Mouse (Mus musculus) kidney, embryonic 16.5 days (tissue): Measurements from ENCODE around the gene Katnal1. TPM values are rescaled to one million over a fixed set of nuclear protein-coding genes. Genes with fewer than 3 reads are reported as not detected.
A peak's percentile ranks its signal among the peaks of the same experiment; 100 is the strongest.

Experiments
- ATAC-seq: fragments of 200-750 bp; cut with Nextera tagmentation; 2 replicates; pipeline ENCODE4 v1.8.0; 2017; ENCODE audit warnings: moderate TSS enrichment; ENCODE audit not compliant: low FRiP score, low TSS enrichment
- H3K27ac ChIP-seq: fragments of 300-500 bp; sonication (generic); 2 replicates; pipeline ENCODE4 v1.5.1; 2014; ENCODE audit warnings: low read length
- H3K27me3 ChIP-seq: fragments of 300-500 bp; sonication (generic); 2 replicates; pipeline ENCODE4 v1.6.1; 2014; ENCODE audit warnings: low read length, control low read depth, mixed read lengths; ENCODE audit not compliant: insufficient read depth
- H3K36me3 ChIP-seq: fragments of 300-500 bp; sonication (generic); 2 replicates; pipeline ENCODE4 v1.6.1; 2014; ENCODE audit warnings: low read length, control low read depth, mixed read lengths; ENCODE audit not compliant: insufficient read depth
- H3K4me1 ChIP-seq: fragments of 300-500 bp; sonication (generic); 2 replicates; pipeline ENCODE4 v1.6.1; 2014; ENCODE audit warnings: low read length, control low read depth, mixed read lengths; ENCODE audit not compliant: insufficient read depth
- H3K4me2 ChIP-seq: fragments of 300-500 bp; sonication (generic); replicated peaks from 2 replicates; pipeline ENCODE4 v1.6.1; 2014; ENCODE audit warnings: low read depth, low read length
- H3K4me3 ChIP-seq: fragments of 300-500 bp; sonication (generic); 2 replicates; pipeline ENCODE4 v1.5.1; 2014; ENCODE audit warnings: mild to moderate bottlenecking, low read length
- H3K9ac ChIP-seq: fragments of 300-500 bp; sonication (generic); replicated peaks from 2 replicates; pipeline ENCODE4 v1.6.1; 2014; ENCODE audit warnings: low read length
- H3K9me3 ChIP-seq: fragments of 300-500 bp; sonication (generic); 2 replicates; pipeline ENCODE4 v1.6.1; 2016; ENCODE audit warnings: low read length, control low read depth
- WGBS: fragments of 180-500 bp; shearing (Covaris S2); extraction: QIAGEN DNeasy Blood & Tissue Kit; methylation state at CpG from one replicate; pipeline ENCODE4 v1.1.7; 2014; 5-methylcytosine and 5-hydroxymethylcytosine counted together
- polyA plus RNA-seq: library from polyadenylated mRNA; unstranded; fragments of >200 nt; fragmentation: Nextera tagmentation; extraction: Ambion mirVana; gene quantifications from 2 replicates; pipeline ENCODE4 v1.2.1, GENCODE M21; 2015

Katnal1 gene
- polyA plus RNA-seq, 1 experiment from 2014 or later = 10.0 TPM

- H3K36me3 ChIP-seq = peaks cover 11% of the 10 kb centered on the region; the same call in 1 of the 2 replicates
- no peak overlapping the region for H3K4me2 ChIP-seq
- no peak overlapping the region for H3K27ac ChIP-seq
- peaks cover 14% of the 10 kb centered on the region for H3K4me1 ChIP-seq
- no peaks in the 10 kb centered on the region for H3K27me3 ChIP-seq
- no peaks in the 10 kb centered on the region for H3K9me3 ChIP-seq
- H3K9ac ChIP-seq = no peak overlapping the region
- no peak overlapping the region for H3K4me3 ChIP-seq
- ATAC-seq = peak; percentile 37; the same call in 1 of the 2 replicates
- WGBS = 57% methylated on average over 12 of the region's 12 CpGs
These were observed 31.1 kb downstream of the Katnal1 start for GRCm38 (mm10) chr5:148897941-148898417.

GRCm38 (mm10) chr5:148897069-148897702 lies 31.9 kb downstream of the Katnal1 start:
- 56% methylated on average over 14 of the region's 14 CpGs for WGBS
- Histone ChIP-seq H3K27me3 (no peaks in the 10 kb centered on the region), H3K4me1 (peaks cover 14% of the 10 kb centered on the region), H3K4me3 (no peak overlapping the region), H3K9me3 (no peaks in the 10 kb centered on the region), H3K4me2 (no peak overlapping the region), H3K36me3 (peaks cover 18% of the 10 kb centered on the region; the same call in 1 of the 2 replicates), H3K27ac (no peak overlapping the region), H3K9ac (no peak overlapping the region)
- ATAC-seq = no peak

GRCm38 (mm10) chr5:148896515-148896914 lies 32.6 kb downstream of the Katnal1 start:
- Histone ChIP-seq H3K36me3 (peaks cover 20% of the 10 kb centered on the region; the same call in 1 of the 2 replicates), H3K9me3 (no peaks in the 10 kb centered on the region), H3K4me1 (peaks cover 14% of the 10 kb centered on the region), H3K27me3 (no peaks in the 10 kb centered on the region), H3K4me2 (no peak overlapping the region), H3K27ac (no peak overlapping the region), H3K4me3 (no peak overlapping the region), H3K9ac (no peak overlapping the region)
- no peak for ATAC-seq
- 81% methylated on average over 10 of the region's 10 CpGs for WGBS

GRCm38 (mm10) chr5:148895833-148896232 lies 33.3 kb downstream of the Katnal1 start:
- H3K9ac ChIP-seq = no peak overlapping the region
- H3K4me2 ChIP-seq = no peak overlapping the region
- H3K9me3 ChIP-seq = no peaks in the 10 kb centered on the region
- peaks cover 26% of the 10 kb centered on the region; the same call in 1 of the 2 replicates for H3K36me3 ChIP-seq
- peaks cover 14% of the 10 kb centered on the region for H3K4me1 ChIP-seq
- H3K4me3 ChIP-seq = no peak overlapping the region
- no peak for ATAC-seq
- H3K27ac ChIP-seq = no peak overlapping the region
- 60% methylated on average over 7 of the region's 7 CpGs for WGBS
- H3K27me3 ChIP-seq = no peaks in the 10 kb centered on the region

GRCm38 (mm10) chr5:148895034-148895433 lies 34.1 kb downstream of the Katnal1 start:
- WGBS = 37% methylated on average over 5 of the region's 5 CpGs
- peak; percentile 69 for ATAC-seq
- Histone ChIP-seq H3K36me3 (peaks cover 31% of the 10 kb centered on the region; the same call in 1 of the 2 replicates), H3K4me3 (no peak overlapping the region), H3K4me1 (peaks cover 14% of the 10 kb centered on the region), H3K4me2 (no peak overlapping the region), H3K27me3 (no peaks in the 10 kb centered on the region), H3K9me3 (no peaks in the 10 kb centered on the region), H3K27ac (peak overlapping the region; percentile 17; the same call in 1 of the 2 replicates), H3K9ac (no peak overlapping the region)

GRCm38 (mm10) chr5:148890237-148890636 lies 38.9 kb downstream of the Katnal1 start:
- H3K9ac ChIP-seq = no peak overlapping the region
- H3K9me3 ChIP-seq = no peaks in the 10 kb centered on the region
- H3K36me3 ChIP-seq = peaks cover 34% of the 10 kb centered on the region; the same call in 1 of the 2 replicates
- H3K4me2 ChIP-seq = no peak overlapping the region
- WGBS = 95% methylated on average over 4 of the region's 4 CpGs
- H3K4me1 ChIP-seq = peaks cover 15% of the 10 kb centered on the region
- no peak for ATAC-seq
- no peak overlapping the region for H3K27ac ChIP-seq
- no peaks in the 10 kb centered on the region for H3K27me3 ChIP-seq
- H3K4me3 ChIP-seq = no peak overlapping the region

GRCm38 (mm10) chr5:148888032-148888431 lies 41.1 kb downstream of the Katnal1 start:
- Histone ChIP-seq H3K4me2 (no peak overlapping the region), H3K4me1 (0 out of 2 replicates have a peak, but pooled peaks cover 5% of the 10 kb centered on the region), H3K9me3 (no peaks in the 10 kb centered on the region), H3K4me3 (no peak overlapping the region), H3K27me3 (no peaks in the 10 kb centered on the region), H3K27ac (no peak overlapping the region), H3K9ac (no peak overlapping the region), H3K36me3 (peaks cover 34% of the 10 kb centered on the region; the same call in 1 of the 2 replicates)
- WGBS = 91% methylated on average over 6 of the region's 6 CpGs
- ATAC-seq = no peak

- no peaks in the 10 kb centered on the region for H3K27me3 ChIP-seq
- 31% methylated on average over 22 of the region's 22 CpGs for WGBS
- H3K4me2 ChIP-seq = peak overlapping the region; percentile 37
- 0 out of 2 replicates have a peak, but pooled peaks cover 5% of the 10 kb centered on the region for H3K4me1 ChIP-seq
- H3K27ac ChIP-seq = no peak overlapping the region
- peak; percentile 97 for ATAC-seq
- peak overlapping the region; percentile 13; the same call in 1 of the 2 replicates for H3K4me3 ChIP-seq
- H3K9me3 ChIP-seq = no peaks in the 10 kb centered on the region
- H3K36me3 ChIP-seq = peaks cover 20% of the 10 kb centered on the region; the same call in 1 of the 2 replicates
- no peak overlapping the region; the same call in 1 of the 2 replicates for H3K9ac ChIP-seq
These were observed 43.1 kb downstream of the Katnal1 start for GRCm38 (mm10) chr5:148885821-148886609.

- H3K4me2 ChIP-seq = no peak overlapping the region
- ATAC-seq = no peak
- 0 out of 2 replicates have a peak, but pooled peaks cover 5% of the 10 kb centered on the region for H3K4me1 ChIP-seq
- no peaks in the 10 kb centered on the region for H3K27me3 ChIP-seq
- no peaks in the 10 kb centered on the region; the same call in 1 of the 2 replicates for H3K9me3 ChIP-seq
- no peak overlapping the region for H3K9ac ChIP-seq
- peaks cover 19% of the 10 kb centered on the region for H3K36me3 ChIP-seq
- WGBS = 89% methylated on average over 8 of the region's 8 CpGs
- no peak overlapping the region for H3K27ac ChIP-seq
- no peak overlapping the region for H3K4me3 ChIP-seq
These were observed 45.4 kb downstream of the Katnal1 start for GRCm38 (mm10) chr5:148883671-148884070.
